Mouse (Mus musculus): ENCODE data around the gene Lcn12. TPM values are rescaled to one million over a fixed set of nuclear protein-coding genes. Genes with fewer than 3 reads are reported as not detected.

The Lcn12 gene
- not detected in 2 replicates for polyA plus RNA-seq (2014; fragmentation: Nextera tagmentation; extraction: Ambion mirVana)

- DNase-seq (ENCODE audit: low spot score, missing footprints) = no peak
- H3K27me3 ChIP-seq (ENCODE audit: control insufficient read depth, insufficient read depth, low read length) = no peaks in the 10 kb centered on the region
- ATAC-seq (ENCODE audit: low FRiP score) = no peak
- no peaks in the 10 kb centered on the region for H3K4me1 ChIP-seq (ENCODE audit: control insufficient read depth, insufficient read depth, low read length)
- 90% methylated on average over 5 of the region's 5 CpGs for WGBS
- H3K9ac ChIP-seq (ENCODE audit: low read length) = no peak within 1 kb of the TSS
- H3K4me3 ChIP-seq (ENCODE audit: low read depth, low read length) = no peak within 1 kb of the TSS
- no peaks in the 10 kb centered on the region for H3K36me3 ChIP-seq (ENCODE audit: control insufficient read depth, insufficient read depth, low read length)
- H3K4me2 ChIP-seq = no peak within 1 kb of the TSS
- no peak within 1 kb of the TSS for H3K27ac ChIP-seq (ENCODE audit: low read depth, low read length)
- H3K9me3 ChIP-seq (ENCODE audit: control insufficient read depth, low read length) = no peaks in the 10 kb centered on the region
Measured at GRCm38 (mm10) chr2:25493476-25493961, at the start of gene Lcn12. Gene Lcn12, minus strand, starts transcription at chr2:25493911.

- H3K27me3 ChIP-seq (ENCODE audit: control insufficient read depth, insufficient read depth, low read length) = no peaks in the 10 kb centered on the region
- no peak overlapping the region for H3K27ac ChIP-seq (ENCODE audit: low read depth, low read length)
- H3K36me3 ChIP-seq (ENCODE audit: control insufficient read depth, insufficient read depth, low read length) = no peaks in the 10 kb centered on the region
- ATAC-seq (ENCODE audit: low FRiP score) = no peak
- H3K9me3 ChIP-seq (ENCODE audit: control insufficient read depth, low read length) = no peaks in the 10 kb centered on the region
- no peak overlapping the region for H3K4me3 ChIP-seq (ENCODE audit: low read depth, low read length)
- no peak overlapping the region for H3K4me2 ChIP-seq
- no peak for DNase-seq (ENCODE audit: low spot score, missing footprints)
- H3K4me1 ChIP-seq (ENCODE audit: control insufficient read depth, insufficient read depth, low read length) = peaks cover 5% of the 10 kb centered on the region
- no peak overlapping the region for H3K9ac ChIP-seq (ENCODE audit: low read length)
- WGBS = 89% methylated on average over 10 of the region's 10 CpGs
Measured at GRCm38 (mm10) chr2:25541644-25542367, 48.1 kb upstream of the Lcn12 start.

GRCm38 (mm10) chr2:25540541-25540948, 46.8 kb upstream of the Lcn12 start:
- 94% methylated on average over 4 of the region's 4 CpGs for WGBS

GRCm38 (mm10) chr2:25536531-25536930, 42.8 kb upstream of the Lcn12 start:
- Histone ChIP-seq H3K4me2 (no peak overlapping the region), H3K27ac (ENCODE audit: low read depth, low read length) (no peak overlapping the region), H3K9me3 (ENCODE audit: control insufficient read depth, low read length) (no peaks in the 10 kb centered on the region), H3K27me3 (ENCODE audit: control insufficient read depth, insufficient read depth, low read length) (no peaks in the 10 kb centered on the region), H3K9ac (ENCODE audit: low read length) (no peak overlapping the region), H3K36me3 (ENCODE audit: control insufficient read depth, insufficient read depth, low read length) (no peaks in the 10 kb centered on the region; the same call in 1 of the 2 replicates), H3K4me3 (ENCODE audit: low read depth, low read length) (no peak overlapping the region), H3K4me1 (ENCODE audit: control insufficient read depth, insufficient read depth, low read length) (no peaks in the 10 kb centered on the region)
- ATAC-seq (ENCODE audit: low FRiP score) = no peak
- WGBS = 91% methylated on average over 8 of the region's 8 CpGs
- no peak for DNase-seq (ENCODE audit: low spot score, missing footprints)

More at GRCm38 (mm10) chr2:25540541-25540948, 46.8 kb upstream of the Lcn12 start:
- no peak overlapping the region for H3K9ac ChIP-seq (ENCODE audit: low read length)
- no peaks in the 10 kb centered on the region for H3K27me3 ChIP-seq (ENCODE audit: control insufficient read depth, insufficient read depth, low read length)
- no peaks in the 10 kb centered on the region; the same call in 1 of the 2 replicates for H3K36me3 ChIP-seq (ENCODE audit: control insufficient read depth, insufficient read depth, low read length)
- no peak overlapping the region for H3K27ac ChIP-seq (ENCODE audit: low read depth, low read length)
- H3K4me1 ChIP-seq (ENCODE audit: control insufficient read depth, insufficient read depth, low read length) = no peaks in the 10 kb centered on the region
- ATAC-seq (ENCODE audit: low FRiP score) (no peak), DNase-seq (ENCODE audit: low spot score, missing footprints) (no peak)
- H3K4me2 ChIP-seq = no peak overlapping the region
- no peak overlapping the region for H3K4me3 ChIP-seq (ENCODE audit: low read depth, low read length)
- no peaks in the 10 kb centered on the region for H3K9me3 ChIP-seq (ENCODE audit: control insufficient read depth, low read length)

GRCm38 (mm10) chr2:25534866-25535182, 41.1 kb upstream of the Lcn12 start:
- ATAC-seq (ENCODE audit: low FRiP score) (no peak), DNase-seq (ENCODE audit: low spot score, missing footprints) (no peak)
- Histone ChIP-seq H3K9ac (ENCODE audit: low read length) (no peak overlapping the region), H3K4me2 (no peak overlapping the region), H3K27me3 (ENCODE audit: control insufficient read depth, insufficient read depth, low read length) (no peaks in the 10 kb centered on the region), H3K27ac (ENCODE audit: low read depth, low read length) (no peak overlapping the region), H3K36me3 (ENCODE audit: control insufficient read depth, insufficient read depth, low read length) (peaks cover 6% of the 10 kb centered on the region; the same call in 1 of the 2 replicates), H3K4me3 (ENCODE audit: low read depth, low read length) (no peak overlapping the region), H3K4me1 (ENCODE audit: control insufficient read depth, insufficient read depth, low read length) (no peaks in the 10 kb centered on the region), H3K9me3 (ENCODE audit: control insufficient read depth, low read length) (no peaks in the 10 kb centered on the region)
- WGBS = 90% methylated on average over 2 of the region's 2 CpGs

- ATAC-seq (ENCODE audit: low FRiP score) (no peak), DNase-seq (ENCODE audit: low spot score, missing footprints) (no peak)
- no peak overlapping the region for H3K9ac ChIP-seq (ENCODE audit: low read length)
- no peaks in the 10 kb centered on the region for H3K4me1 ChIP-seq (ENCODE audit: control insufficient read depth, insufficient read depth, low read length)
- H3K9me3 ChIP-seq (ENCODE audit: control insufficient read depth, low read length) = no peaks in the 10 kb centered on the region
- no peaks in the 10 kb centered on the region for H3K27me3 ChIP-seq (ENCODE audit: control insufficient read depth, insufficient read depth, low read length)
- 89% methylated on average over 3 of the region's 3 CpGs for WGBS
- peaks cover 6% of the 10 kb centered on the region; the same call in 1 of the 2 replicates for H3K36me3 ChIP-seq (ENCODE audit: control insufficient read depth, insufficient read depth, low read length)
- H3K4me2 ChIP-seq = no peak overlapping the region
- H3K27ac ChIP-seq (ENCODE audit: low read depth, low read length) = no peak overlapping the region
- no peak overlapping the region for H3K4me3 ChIP-seq (ENCODE audit: low read depth, low read length)
Measured at GRCm38 (mm10) chr2:25534178-25534865, 40.6 kb upstream of the Lcn12 start.

GRCm38 (mm10) chr2:25533707-25534106, 40.0 kb upstream of the Lcn12 start:
- Histone ChIP-seq H3K4me3 (ENCODE audit: low read depth, low read length) (no peak overlapping the region), H3K9me3 (ENCODE audit: control insufficient read depth, low read length) (no peaks in the 10 kb centered on the region), H3K27me3 (ENCODE audit: control insufficient read depth, insufficient read depth, low read length) (no peaks in the 10 kb centered on the region), H3K27ac (ENCODE audit: low read depth, low read length) (no peak overlapping the region), H3K9ac (ENCODE audit: low read length) (no peak overlapping the region), H3K4me1 (ENCODE audit: control insufficient read depth, insufficient read depth, low read length) (no peaks in the 10 kb centered on the region), H3K36me3 (ENCODE audit: control insufficient read depth, insufficient read depth, low read length) (peaks cover 8% of the 10 kb centered on the region; the same call in 1 of the 2 replicates), H3K4me2 (no peak overlapping the region)
- DNase-seq (ENCODE audit: low spot score, missing footprints) = no peak
- no peak for ATAC-seq (ENCODE audit: low FRiP score)
- WGBS = 96% methylated on average over 2 of the region's 2 CpGs

GRCm38 (mm10) chr2:25526510-25527302, 33.0 kb upstream of the Lcn12 start:
- ATAC-seq (ENCODE audit: low FRiP score) (no peak), DNase-seq (ENCODE audit: low spot score, missing footprints) (no peak)
- WGBS = 92% methylated on average over 9 of the region's 9 CpGs
- no peak overlapping the region for H3K4me2 ChIP-seq
- no peak overlapping the region for H3K9ac ChIP-seq (ENCODE audit: low read length)
- peaks cover 27% of the 10 kb centered on the region for H3K36me3 ChIP-seq (ENCODE audit: control insufficient read depth, insufficient read depth, low read length)
- no peaks in the 10 kb centered on the region for H3K27me3 ChIP-seq (ENCODE audit: control insufficient read depth, insufficient read depth, low read length)
- no peaks in the 10 kb centered on the region for H3K4me1 ChIP-seq (ENCODE audit: control insufficient read depth, insufficient read depth, low read length)
- H3K9me3 ChIP-seq (ENCODE audit: control insufficient read depth, low read length) = no peaks in the 10 kb centered on the region
- no peak overlapping the region for H3K4me3 ChIP-seq (ENCODE audit: low read depth, low read length)
- H3K27ac ChIP-seq (ENCODE audit: low read depth, low read length) = no peak overlapping the region

All from midbrain, embryonic 11.5 days (tissue).